Mouse (Mus musculus): ENCODE data around the gene Tesmin. TPM values are rescaled to one million over a fixed set of nuclear protein-coding genes. Genes with fewer than 3 reads are reported as not detected.

The Tesmin gene
- polyA plus RNA-seq, 1 experiment from 2014 or later, result 0.28 TPM

GRCm38 (mm10) chr19:3449248-3449647 lies 60.6 kb downstream of the Tesmin start:
- no peak overlapping the region for H3K4me3 ChIP-seq (replicated peaks)
- no peaks in the 10 kb centered on the region for H3K27me3 ChIP-seq
- ATAC-seq (ENCODE audit: low read depth) (no peak), DNase-seq (no peak)
- H3K9ac ChIP-seq, result no peak overlapping the region
- peaks cover 15% of the 10 kb centered on the region; the same call in 1 of the 2 replicates for H3K36me3 ChIP-seq
- whole genome bisulfite sequencing (ENCODE audit: insufficient replicate concordance), result 51% methylated on average over 3 of the region's 3 CpGs
- H3K9me3 ChIP-seq (replicated peaks), result no peaks in the 10 kb centered on the region
- no peak overlapping the region for H3K27ac ChIP-seq
- no peak overlapping the region for H3K4me2 ChIP-seq
- H3K4me1 ChIP-seq (replicated peaks), result no peaks in the 10 kb centered on the region

GRCm38 (mm10) chr19:3450714-3451113 lies 62.1 kb downstream of the Tesmin start:
- no peak for DNase-seq
- peaks cover 29% of the 10 kb centered on the region for H3K36me3 ChIP-seq
- H3K9ac ChIP-seq, result no peak overlapping the region
- no peak for ATAC-seq (ENCODE audit: low read depth)
- H3K27me3 ChIP-seq, result no peaks in the 10 kb centered on the region
- no peaks in the 10 kb centered on the region for H3K9me3 ChIP-seq (replicated peaks)
- H3K27ac ChIP-seq, result no peak overlapping the region
- 82% methylated on average over 3 of the region's 3 CpGs for WGBS (ENCODE audit: insufficient replicate concordance)
- H3K4me2 ChIP-seq, result no peak overlapping the region
- no peaks in the 10 kb centered on the region for H3K4me1 ChIP-seq (replicated peaks)
- H3K4me3 ChIP-seq (replicated peaks), result no peak overlapping the region

- Histone ChIP-seq H3K4me1 (replicated peaks) (no peaks in the 10 kb centered on the region), H3K4me2 (no peak overlapping the region), H3K36me3 (peaks cover 33% of the 10 kb centered on the region), H3K27me3 (no peaks in the 10 kb centered on the region), H3K27ac (no peak overlapping the region), H3K9me3 (replicated peaks) (no peaks in the 10 kb centered on the region), H3K9ac (no peak overlapping the region), H3K4me3 (replicated peaks) (no peak overlapping the region)
- DNase-seq (peak; percentile 31), ATAC-seq (ENCODE audit: low read depth) (peak; percentile 49; the same call in 1 of the 2 replicates)
- 29% methylated on average over 6 of the region's 6 CpGs for WGBS (ENCODE audit: insufficient replicate concordance)
Measured at GRCm38 (mm10) chr19:3451170-3451569, 62.5 kb downstream of the Tesmin start.

- WGBS (ENCODE audit: insufficient replicate concordance), result 44% methylated on average over 6 of the region's 6 CpGs
- Histone ChIP-seq H3K27ac (no peak overlapping the region), H3K9ac (no peak overlapping the region), H3K27me3 (no peaks in the 10 kb centered on the region), H3K4me2 (no peak overlapping the region), H3K36me3 (peaks cover 37% of the 10 kb centered on the region), H3K9me3 (replicated peaks) (no peaks in the 10 kb centered on the region), H3K4me1 (replicated peaks) (no peaks in the 10 kb centered on the region), H3K4me3 (replicated peaks) (no peak overlapping the region)
- DNase-seq, result no peak
- peak; percentile 30; the same call in 1 of the 2 replicates for ATAC-seq (ENCODE audit: low read depth)
Measured at GRCm38 (mm10) chr19:3451649-3452048, 63.0 kb downstream of the Tesmin start.

Other genes starting within 250 kb of the Tesmin start
- 85.4 and 94.4 TPM in 2 replicates for gene Mrpl21, start 106.0 kb upstream of the Tesmin start, polyA plus RNA-seq (2015; fragmentation: Nextera tagmentation; extraction: Ambion mirVana)
- 3.8 TPM in 2 replicates for gene Ighmbp2, start 105.8 kb upstream of the Tesmin start, polyA plus RNA-seq (2015; fragmentation: Nextera tagmentation; extraction: Ambion mirVana)
- gene Cpt1a, start 66.5 kb upstream of the Tesmin start, polyA plus RNA-seq (2015; fragmentation: Nextera tagmentation; extraction: Ambion mirVana), result 6.6 and 7.2 TPM in 2 replicates
- 0.14 TPM in 1 of 2 replicates, not detected in the other for gene Gal, start 25.7 kb downstream of the Tesmin start, polyA plus RNA-seq (2015; fragmentation: Nextera tagmentation; extraction: Ambion mirVana)
- gene Ppp6r3, start 186.9 kb downstream of the Tesmin start, polyA plus RNA-seq (2015; fragmentation: Nextera tagmentation; extraction: Ambion mirVana), result 22.3 and 28.0 TPM in 2 replicates